Mouse (Mus musculus) telencephalon, adult 2 months (tissue): Measurements from ENCODE around the gene Slc6a5.

ENCODE experiments used
- DNase-seq: peaks from one replicate; pipeline ENCODE4 v3.0.0-alpha.2; 2011; ENCODE audit warnings: low read depth, low spot score

The Slc6a5 gene

GRCm38 (mm10) chr7:49909850-49910249, at the start of gene Slc6a5:
Gene Slc6a5 (plus strand): TSS chr7:49910146.
- no peak for DNase-seq

GRCm38 (mm10) chr7:49861196-49861595, 48.8 kb upstream of the Slc6a5 start:
- DNase-seq: no peak

GRCm38 (mm10) chr7:49863753-49864152, 46.2 kb upstream of the Slc6a5 start:
- DNase-seq: no peak

DNA sequence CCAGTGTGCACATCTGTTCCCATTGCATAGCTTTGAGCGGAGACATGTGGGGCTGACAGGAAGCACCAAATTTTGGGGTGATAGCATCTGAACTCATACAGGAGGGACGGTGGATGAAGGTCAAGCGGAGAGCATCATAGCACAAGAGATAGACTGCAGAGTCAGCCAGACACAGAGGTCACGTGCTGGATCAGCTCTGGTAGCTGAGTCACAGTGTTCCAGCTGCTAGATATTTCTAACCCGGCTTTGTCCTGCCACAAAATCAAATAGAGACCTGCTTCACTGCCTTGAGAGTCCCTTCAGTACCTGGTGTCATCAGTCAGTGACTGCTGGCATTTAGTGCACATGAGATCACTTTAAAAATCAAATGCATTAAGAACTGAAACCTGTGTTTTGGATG, 40.3 kb upstream of the Slc6a5 start:
- no peak for DNase-seq

GRCm38 (mm10) chr7:49870276-49870675, 39.7 kb upstream of the Slc6a5 start:
- DNase-seq: peak; percentile 12

DNA sequence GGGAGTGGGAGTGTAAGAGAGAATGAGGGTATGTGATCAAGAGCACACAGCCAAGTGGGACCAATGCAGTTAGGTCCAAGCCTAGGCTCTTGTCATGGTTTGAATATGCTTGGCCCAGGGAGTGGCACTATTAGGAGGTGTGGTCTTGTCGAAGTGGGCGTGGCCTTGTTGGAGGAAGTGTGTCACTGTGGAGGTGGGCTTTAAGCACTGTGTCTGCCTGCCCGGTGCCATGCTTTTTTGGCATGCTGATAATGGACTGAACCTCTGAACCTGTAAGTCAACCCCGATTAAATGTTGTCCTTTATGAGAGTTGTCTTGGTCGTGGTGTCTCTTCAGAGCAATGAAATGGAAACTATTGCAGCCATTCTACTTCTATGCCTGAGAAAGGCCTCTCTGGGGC, 32.6 kb upstream of the Slc6a5 start:
- DNase-seq: no peak

DNA sequence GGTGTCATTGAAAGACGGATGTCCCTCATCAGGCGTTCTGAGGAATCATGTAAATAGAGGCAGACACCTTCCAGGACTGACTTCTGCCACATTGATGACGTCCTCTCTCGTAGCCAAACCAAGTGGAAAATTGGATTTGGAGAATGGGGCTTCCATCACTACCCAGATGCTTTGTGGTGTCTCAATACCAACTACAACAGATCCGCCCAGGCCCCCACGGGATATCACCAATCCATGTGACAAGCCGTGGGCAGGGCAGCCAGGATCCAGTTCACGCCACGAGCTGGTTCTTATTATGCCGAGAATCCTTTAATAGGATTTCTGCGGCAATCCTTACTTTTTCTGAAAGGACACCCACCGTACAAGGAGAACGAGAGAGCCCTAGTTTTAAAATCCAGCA, 30.9 kb upstream of the Slc6a5 start:
- DNase-seq: no peak

DNA sequence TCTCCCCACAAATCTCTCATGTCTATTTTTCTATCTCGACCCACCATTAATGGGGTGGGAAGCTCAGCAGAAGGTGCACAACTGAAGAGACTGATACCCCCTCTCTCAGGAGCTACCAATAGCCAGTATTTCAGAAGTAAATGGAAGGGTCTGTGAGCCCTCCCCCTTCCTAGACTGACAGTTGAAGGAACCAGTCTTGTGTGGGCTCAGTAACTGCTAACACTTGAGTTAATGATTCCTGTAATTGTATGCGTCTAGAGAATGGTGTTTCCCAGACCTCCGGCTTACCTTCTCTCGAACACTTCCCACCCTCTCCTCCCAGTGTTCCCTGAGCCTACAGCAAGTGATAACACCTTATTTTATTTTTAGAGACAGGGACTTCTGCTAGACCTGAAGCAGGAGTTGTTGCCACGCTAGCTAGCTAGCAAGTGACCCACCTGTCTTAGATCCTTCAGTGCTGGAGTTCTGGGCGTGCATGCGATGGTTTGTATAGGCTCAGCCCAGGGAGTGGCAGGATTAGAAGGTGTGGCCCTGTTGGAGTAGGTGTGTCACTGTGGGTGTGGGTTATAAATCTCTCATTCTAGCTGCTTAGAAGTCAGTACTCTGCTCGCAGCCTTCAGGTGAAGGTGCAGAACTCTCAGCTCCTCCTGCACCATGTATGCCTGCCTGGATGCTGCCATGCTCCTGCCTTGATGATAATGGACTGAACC, 29.8 kb upstream of the Slc6a5 start:
- DNase-seq: no peak

- peak; percentile 9 for DNase-seq
Observed at GRCm38 (mm10) chr7:49882288-49882687, 27.7 kb upstream of the Slc6a5 start.

DNA sequence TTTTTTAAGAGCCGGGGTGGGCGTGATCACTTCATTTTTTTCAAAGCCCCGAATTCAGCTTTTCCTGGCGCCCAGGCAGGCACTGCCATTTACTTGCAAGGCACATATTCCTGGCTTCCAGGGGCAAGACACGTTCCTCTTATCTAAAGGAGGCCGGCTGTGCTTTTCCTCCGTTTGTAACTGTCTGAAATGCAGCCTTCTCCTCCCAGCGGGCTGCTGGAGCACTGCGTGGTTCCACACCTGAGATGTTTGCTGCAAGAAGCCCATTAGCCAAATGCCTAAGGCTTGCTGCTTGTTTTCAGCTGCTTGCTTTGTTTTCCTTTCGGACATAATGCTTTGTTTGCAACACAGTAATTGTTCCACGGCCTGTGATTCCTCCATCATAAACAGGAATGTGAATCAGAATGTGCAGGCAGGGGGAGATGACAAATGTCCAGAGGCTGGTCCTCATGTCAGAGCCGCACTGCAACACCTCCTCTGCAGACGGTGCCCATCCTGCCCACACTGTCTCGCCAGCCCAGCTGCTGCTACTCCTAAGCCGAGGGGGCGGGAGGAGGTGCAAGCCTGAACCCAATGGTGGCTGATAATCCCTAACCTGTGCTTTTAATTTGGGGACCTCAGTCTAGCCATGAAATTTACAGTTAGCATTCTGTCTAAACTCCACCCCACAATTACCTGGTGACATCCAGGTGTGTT, 27.1 kb upstream of the Slc6a5 start:
- peak; percentile 23 for DNase-seq

GRCm38 (mm10) chr7:49887776-49888390, 22.1 kb upstream of the Slc6a5 start:
- DNase-seq: no peak

- no peak for DNase-seq
Observed at GRCm38 (mm10) chr7:49894786-49895185, 15.2 kb upstream of the Slc6a5 start.

DNA sequence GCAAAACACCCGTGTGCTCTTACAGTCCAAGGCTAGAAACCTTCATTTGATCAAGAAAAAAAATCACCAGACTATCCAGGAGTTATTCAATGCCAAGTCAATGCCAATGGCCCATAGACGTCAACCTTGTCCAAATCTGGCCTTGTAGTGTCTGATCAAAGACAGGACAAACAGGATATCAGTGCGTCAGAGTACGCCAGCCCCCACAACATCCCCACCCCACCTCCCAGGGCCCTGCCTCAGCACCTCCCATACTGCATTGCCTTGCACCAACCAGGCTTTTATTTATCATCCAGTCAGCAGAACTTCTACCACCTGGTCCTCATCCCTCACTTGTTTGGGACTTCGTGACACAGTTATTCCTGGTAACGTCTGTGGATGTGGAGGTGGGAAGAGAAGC, 14.7 kb upstream of the Slc6a5 start:
- DNase-seq: no peak

DNA sequence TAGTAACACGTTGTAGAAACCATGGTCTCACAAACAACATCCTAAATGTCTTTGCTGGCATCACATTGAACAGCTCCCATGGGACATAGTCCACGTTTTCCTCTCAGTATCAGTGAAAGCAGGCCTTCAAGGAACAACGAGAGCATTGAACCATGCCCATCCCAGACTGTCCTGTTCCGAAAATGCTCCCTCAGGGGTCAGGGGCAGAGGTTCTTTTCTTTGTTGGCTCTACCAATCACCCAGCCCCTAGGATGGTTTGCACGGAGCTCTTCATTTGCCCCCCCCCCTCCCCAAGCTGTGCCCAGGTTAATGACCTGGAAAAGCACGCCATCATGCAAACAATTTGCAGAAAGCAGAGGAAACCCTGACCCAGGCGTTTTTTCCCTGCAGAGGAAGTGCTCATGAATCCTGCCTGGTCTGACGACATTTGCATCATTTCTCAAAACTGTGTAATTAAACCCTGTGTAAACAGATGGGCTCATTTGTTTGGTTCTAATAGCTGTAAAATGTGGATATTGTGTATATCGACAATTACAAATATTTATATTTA, 7.9 kb upstream of the Slc6a5 start:
- no peak for DNase-seq

GRCm38 (mm10) chr7:49907191-49908171, 2.5 kb upstream of the Slc6a5 start:
- DNase-seq: no peak

GRCm38 (mm10) chr7:49908181-49908855, 1.6 kb upstream of the Slc6a5 start:
- DNase-seq: no peak

- no peak for DNase-seq
Observed at GRCm38 (mm10) chr7:49908990-49909411, 945 bp upstream of the Slc6a5 start.

GRCm38 (mm10) chr7:49910361-49910760, 415 bp downstream of the Slc6a5 start:
- DNase-seq: no peak

DNA sequence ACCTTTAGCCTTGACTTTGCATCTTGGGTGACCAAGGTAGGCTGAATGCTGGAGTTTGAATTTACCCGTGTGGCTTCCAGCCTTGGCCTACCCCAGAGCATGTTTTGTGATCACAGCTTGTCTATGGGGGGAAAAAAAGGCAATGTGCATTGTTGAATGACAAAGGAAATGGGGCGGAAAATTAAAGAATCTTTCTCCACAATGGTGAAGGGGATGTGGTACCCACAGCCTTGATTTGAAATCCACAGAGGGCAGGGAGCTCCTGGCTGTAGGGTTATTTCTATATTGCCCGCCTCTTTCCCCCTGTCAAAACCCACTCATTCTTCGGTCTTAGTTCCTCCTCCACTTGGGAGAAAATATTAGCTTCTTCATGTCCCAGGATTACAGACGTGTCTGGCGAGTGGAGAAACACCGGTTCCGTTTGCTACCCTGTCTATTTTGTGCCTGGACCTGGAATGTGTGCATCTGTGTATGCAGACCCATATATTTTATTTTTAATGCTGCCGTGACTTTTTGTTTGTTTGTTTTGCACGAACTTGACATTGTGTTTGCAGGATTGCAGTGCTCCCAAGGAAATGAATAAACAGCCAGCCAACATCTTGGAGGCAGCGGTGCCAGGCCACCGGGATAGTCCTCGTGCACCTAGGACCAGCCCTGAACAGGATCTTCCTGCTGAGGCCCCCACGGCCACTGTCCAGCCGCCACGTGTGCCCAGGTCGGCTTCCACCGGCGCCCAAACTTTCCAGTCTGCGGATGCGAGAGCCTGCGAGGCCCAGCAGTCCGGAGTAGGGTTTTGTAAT, 1.4 kb downstream of the Slc6a5 start:
- no peak for DNase-seq

DNA sequence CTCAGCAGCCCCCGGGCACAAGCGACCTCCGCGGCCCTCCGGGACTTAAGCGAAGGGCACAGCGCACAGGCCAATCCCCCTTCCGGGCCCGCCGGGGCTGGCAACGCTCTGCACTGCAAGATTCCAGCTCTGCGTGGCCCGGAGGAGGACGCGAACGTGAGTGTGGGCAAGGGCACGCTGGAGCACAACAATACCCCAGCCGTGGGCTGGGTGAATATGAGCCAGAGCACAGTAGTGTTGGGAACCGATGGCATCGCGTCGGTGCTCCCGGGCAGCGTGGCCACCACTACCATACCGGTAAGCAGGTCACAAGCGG, 2.0 kb downstream of the Slc6a5 start:
- no peak for DNase-seq
